Mouse (Mus musculus) cerebellum, adult 2 months (tissue): ENCODE measurements around the gene Ip6k3. TPM values are rescaled to one million over a fixed set of nuclear protein-coding genes. Genes with fewer than 3 reads are reported as not detected.

Experiments used
- DNase-seq, 2 experiments: peaks; one replicate each; pipeline ENCODE4 v3.0.0; 2021
- H3K27ac ChIP-seq: fragments of 200-500 bp; 2 replicates; pipeline ENCODE4 v1.5.1; 2012; ENCODE audit warnings: low read length, control low read depth, inconsistent platforms; ENCODE audit not compliant: insufficient read depth
- H3K27me3 ChIP-seq: fragments of 200-500 bp; 2 replicates; pipeline ENCODE4 v1.6.1; 2012; ENCODE audit warnings: inconsistent platforms, mild to moderate bottlenecking, low read length, moderate library complexity; ENCODE audit not compliant: control insufficient read depth, insufficient read depth
- H3K4me1 ChIP-seq: fragments of 200-500 bp; 2 replicates; pipeline ENCODE4 v1.6.1; 2011; ENCODE audit warnings: low read length; ENCODE audit not compliant: control insufficient read depth, insufficient read depth
- H3K4me3 ChIP-seq: fragments of 200-500 bp; replicated peaks from 2 replicates; pipeline ENCODE3; 2011; ENCODE audit warnings: mild to moderate bottlenecking, low read depth, low read length, control low read depth; ENCODE audit not compliant: insufficient read depth
- CTCF ChIP-seq: fragments of 200-500 bp; IDR thresholded peaks from 2 replicates; pipeline ENCODE4 v1.5.1; 2011; ENCODE audit warnings: low read depth, mild to moderate bottlenecking, control low read depth, low read length, moderate library complexity, borderline replicate concordance; ENCODE audit not compliant: insufficient read depth
- POLR2A ChIP-seq: fragments of 200-500 bp; IDR thresholded peaks from 2 replicates; pipeline ENCODE4 v1.6.1; 2011; ENCODE audit warnings: low read length, control low read depth, borderline replicate concordance; ENCODE audit not compliant: insufficient read depth
- WGBS: fragments of 180-500 bp; shearing (Covaris S2); methylation state at CpG from one replicate; pipeline ENCODE4 v1.1.7; 2018; 5-methylcytosine and 5-hydroxymethylcytosine counted together
- polyA plus RNA-seq: library from polyadenylated mRNA; depleted of rRNA; stranded (reverse); fragments of >200 nt; gene quantifications from 2 replicates; pipeline ENCODE4 v1.2.3, GENCODE M21; 2012

The Ip6k3 gene
- polyA plus RNA-seq, 1 experiment, result 1.4 TPM

DNA sequence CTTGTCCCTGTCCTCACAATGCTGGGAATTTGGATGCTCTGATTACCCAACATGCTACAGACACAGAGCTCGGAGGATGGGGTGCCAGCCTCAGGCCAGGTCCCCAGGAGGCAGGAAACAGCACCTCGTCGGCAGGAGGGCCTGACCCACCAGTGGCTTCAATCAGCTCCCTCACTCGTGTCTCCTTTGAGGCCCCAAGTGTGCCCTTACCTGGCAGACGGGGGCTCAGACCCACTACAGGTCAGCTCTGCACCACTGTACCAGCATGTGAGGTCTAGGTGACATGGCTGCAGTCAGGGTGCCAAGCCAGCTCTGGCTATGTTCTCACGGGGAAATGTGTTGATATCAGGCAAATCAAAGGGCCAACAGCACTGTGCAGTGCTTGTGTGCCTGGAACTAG lies 23.6 kb upstream of the Ip6k3 start:
- Histone ChIP-seq H3K27me3 (no peaks in the 10 kb centered on the region), H3K4me1 (peaks cover 70% of the 10 kb centered on the region), H3K27ac (no peak overlapping the region), H3K4me3 (no peak overlapping the region)
- WGBS, result 81% methylated on average over 6 of the region's 6 CpGs
- TF ChIP-seq CTCF, result no peak
- TF ChIP-seq POLR2A, result no peak
- DNase-seq, result no peak

DNA sequence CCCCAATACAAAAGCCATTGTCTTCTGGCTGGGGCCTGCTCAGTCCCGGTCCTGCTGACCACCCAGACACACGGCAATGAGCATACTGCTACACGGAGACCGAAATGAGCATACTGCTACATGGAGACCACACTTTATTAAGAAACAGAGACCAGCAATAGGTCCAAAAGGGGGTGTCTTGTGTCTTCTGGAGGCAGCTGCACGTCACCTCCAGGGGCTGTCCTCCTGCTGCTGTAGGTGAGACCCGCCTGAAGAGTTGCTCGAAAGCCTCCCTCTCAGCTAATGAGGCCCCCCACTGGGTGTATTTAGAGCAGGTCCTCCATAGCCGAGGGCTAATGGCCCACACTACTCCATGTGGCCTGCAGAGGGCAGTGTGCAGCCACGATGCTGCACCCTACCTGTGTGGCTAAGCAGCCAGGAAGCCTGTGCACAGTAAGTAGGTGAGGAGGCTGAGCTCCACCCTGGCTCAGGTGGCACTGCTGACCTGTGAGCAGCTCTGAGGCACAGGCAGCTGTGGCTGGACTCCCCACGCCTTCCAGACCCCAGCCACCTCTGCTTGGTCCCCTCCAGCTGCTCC lies 22.1 kb upstream of the Ip6k3 start:
- TF ChIP-seq POLR2A (no peak), CTCF (peak; percentile 98)
- DNase-seq, result peak; percentile 81 to 85
- no peaks in the 10 kb centered on the region for H3K27me3 ChIP-seq
- no peak overlapping the region for H3K4me3 ChIP-seq
- WGBS, result 46% methylated on average over 10 of the region's 10 CpGs
- no peak overlapping the region for H3K27ac ChIP-seq
- peaks cover 65% of the 10 kb centered on the region for H3K4me1 ChIP-seq

DNA sequence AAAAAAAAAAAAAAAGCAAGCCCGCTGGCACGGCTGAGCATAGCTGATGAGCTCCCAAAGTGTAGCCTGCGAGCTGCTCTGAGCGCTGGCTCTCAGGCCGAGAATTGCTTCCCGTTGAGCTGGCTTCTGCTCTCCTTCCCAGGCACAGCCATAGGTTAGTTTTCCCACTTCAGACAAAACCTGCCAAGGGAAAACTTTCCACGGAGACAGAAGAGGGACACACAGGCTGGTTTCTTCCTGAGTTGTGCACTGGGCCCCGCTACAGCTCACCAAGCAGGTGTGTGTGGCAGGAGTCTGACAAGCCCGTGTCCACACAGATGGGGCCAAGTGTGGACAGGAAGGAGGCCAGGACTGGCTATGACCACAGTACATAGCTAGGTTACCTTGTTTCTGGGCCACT lies 21.3 kb upstream of the Ip6k3 start:
- Histone ChIP-seq H3K4me1 (peaks cover 58% of the 10 kb centered on the region), H3K4me3 (no peak overlapping the region), H3K27me3 (no peaks in the 10 kb centered on the region), H3K27ac (no peak overlapping the region)
- WGBS, result 12% methylated on average over 9 of the region's 9 CpGs
- DNase-seq, result peak; percentile 57 to 63
- TF ChIP-seq CTCF (no peak), POLR2A (no peak)

DNA sequence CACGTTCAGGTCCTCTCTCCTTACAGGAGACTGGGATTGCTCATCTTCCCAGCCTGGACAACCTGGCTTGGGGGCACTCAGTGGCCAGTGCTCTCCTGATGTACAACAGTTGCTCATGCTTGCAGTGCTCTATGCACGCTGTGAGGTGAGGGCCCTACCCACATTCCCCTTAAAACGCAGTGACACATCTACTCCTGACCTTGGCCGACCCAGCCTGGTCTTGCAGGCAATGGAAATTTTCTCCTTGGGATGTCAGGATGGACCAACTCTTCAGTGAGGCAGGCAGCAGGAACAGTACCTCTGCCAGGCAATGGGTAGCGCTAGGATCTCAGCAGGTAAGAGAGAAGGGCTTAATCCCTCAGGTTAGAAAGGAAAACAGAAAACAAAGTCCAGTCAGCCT lies 19.5 kb upstream of the Ip6k3 start:
- Histone ChIP-seq H3K27ac (no peak overlapping the region), H3K27me3 (no peaks in the 10 kb centered on the region), H3K4me1 (peaks cover 60% of the 10 kb centered on the region), H3K4me3 (no peak overlapping the region)
- no peak for DNase-seq
- TF ChIP-seq CTCF (no peak), POLR2A (no peak)
- WGBS, result 84% methylated on average over 5 of the region's 5 CpGs

DNA sequence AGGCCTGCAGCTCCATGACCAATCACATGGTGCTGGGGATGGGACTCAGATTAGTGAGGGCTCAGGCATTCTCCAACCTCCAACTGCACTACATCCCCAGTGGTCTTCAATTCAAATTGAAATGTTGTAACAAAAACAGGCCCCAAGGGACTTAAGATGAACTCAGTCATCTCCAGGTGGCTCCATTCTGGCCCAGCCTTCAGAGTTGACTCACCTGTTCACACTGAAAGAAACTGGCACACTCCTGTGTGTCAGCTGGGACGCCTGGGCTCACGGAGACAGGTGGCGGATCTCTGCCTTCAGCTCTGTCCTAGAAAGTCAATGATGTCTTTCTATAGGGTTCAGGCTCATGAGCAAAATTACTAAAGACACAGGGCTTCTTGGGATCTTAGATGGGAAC lies 18.5 kb upstream of the Ip6k3 start:
- Histone ChIP-seq H3K4me1 (peaks cover 51% of the 10 kb centered on the region), H3K4me3 (no peak overlapping the region), H3K27me3 (no peaks in the 10 kb centered on the region), H3K27ac (no peak overlapping the region)
- 23% methylated on average over 3 of the region's 3 CpGs for WGBS
- TF ChIP-seq POLR2A (no peak), CTCF (no peak)
- DNase-seq, result peak in 1 of 2 experiments; percentile 46

DNA sequence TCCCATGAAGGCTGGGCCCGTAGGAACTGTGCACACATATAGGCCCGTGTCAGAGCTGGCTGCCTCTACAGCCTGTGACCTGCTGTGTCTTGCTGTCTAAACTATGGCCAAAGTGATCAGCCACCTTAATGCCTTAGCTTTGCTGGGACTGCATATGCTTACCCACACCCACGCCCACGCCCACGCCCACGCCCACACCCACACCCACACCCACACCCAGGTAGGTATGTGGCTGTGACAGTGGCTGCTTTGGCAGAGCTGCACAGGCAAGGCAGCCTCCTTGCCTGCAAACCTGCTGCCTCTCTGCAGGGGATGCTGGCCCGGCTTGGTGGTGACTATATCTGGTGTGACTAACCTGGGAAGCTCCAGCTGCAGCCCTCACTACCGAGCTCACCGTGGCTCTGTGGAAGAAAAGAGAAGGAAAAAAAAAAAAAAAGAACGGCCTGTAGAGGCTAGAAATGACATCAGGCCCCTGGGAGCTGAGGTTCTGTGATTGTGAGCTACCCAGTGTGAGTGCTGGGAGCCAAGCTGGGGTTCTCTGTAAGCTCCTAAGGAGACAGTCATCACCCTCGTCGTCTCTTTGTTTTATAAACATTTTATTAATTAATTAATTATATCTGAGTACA lies 16.2 kb upstream of the Ip6k3 start:
- peaks cover 31% of the 10 kb centered on the region for H3K4me1 ChIP-seq
- H3K4me3 ChIP-seq, result no peak overlapping the region
- peak in 1 of 2 experiments; percentile 30 for DNase-seq
- H3K27ac ChIP-seq, result no peak overlapping the region
- TF ChIP-seq CTCF, result no peak
- TF ChIP-seq POLR2A, result no peak
- WGBS, result 55% methylated on average over 12 of the region's 12 CpGs
- H3K27me3 ChIP-seq, result no peaks in the 10 kb centered on the region

DNA sequence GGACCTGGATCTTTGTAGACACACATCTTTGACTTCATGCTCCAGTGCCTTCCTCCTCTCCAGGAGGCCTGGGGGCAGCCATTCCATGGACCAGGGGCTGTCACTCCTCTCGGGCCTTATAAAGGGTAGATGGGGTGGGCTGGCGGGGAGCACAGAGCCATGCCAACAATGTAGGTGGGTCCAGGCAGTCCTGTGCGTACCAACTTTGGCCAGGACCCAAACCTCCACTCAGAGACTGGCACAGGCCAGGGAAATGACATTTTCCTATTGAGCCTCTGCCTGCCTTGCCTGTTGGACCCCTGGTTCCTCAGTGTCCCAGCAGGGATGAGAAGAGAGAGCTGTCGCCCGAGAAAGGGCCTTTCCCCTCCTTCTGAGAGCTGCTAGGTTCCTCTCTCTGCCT lies 14.8 kb upstream of the Ip6k3 start:
- TF ChIP-seq CTCF (no peak), POLR2A (no peak)
- Histone ChIP-seq H3K4me3 (no peak overlapping the region), H3K4me1 (peaks cover 22% of the 10 kb centered on the region), H3K27me3 (no peaks in the 10 kb centered on the region), H3K27ac (no peak overlapping the region)
- no peak for DNase-seq
- WGBS, result 64% methylated on average over 5 of the region's 5 CpGs

DNA sequence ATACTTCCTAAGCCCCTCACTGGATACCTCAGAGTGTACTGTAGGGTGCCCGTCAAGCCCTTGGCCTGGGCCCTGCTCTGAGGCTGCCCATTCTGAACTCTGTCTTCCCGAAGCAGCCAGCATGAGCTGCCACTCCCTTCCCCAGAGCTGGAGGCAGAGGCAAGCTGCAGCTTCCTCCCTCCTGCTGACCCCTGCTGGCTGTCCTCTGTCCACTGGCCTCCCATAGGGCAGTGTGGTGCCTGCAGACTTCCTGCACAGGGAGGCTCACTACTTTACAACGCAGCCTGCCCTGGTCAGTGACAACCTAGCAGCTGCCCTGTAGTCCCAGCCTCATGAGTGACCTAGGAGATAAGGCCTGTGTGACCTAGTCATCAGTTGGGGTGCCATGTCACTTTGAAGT lies 14.1 kb upstream of the Ip6k3 start:
- TF ChIP-seq CTCF, result no peak
- no peak for TF ChIP-seq POLR2A
- WGBS, result 69% methylated on average over 3 of the region's 3 CpGs
- H3K27ac ChIP-seq, result no peak overlapping the region
- no peak overlapping the region for H3K4me3 ChIP-seq
- peaks cover 17% of the 10 kb centered on the region for H3K4me1 ChIP-seq
- no peaks in the 10 kb centered on the region for H3K27me3 ChIP-seq
- DNase-seq, result no peak

DNA sequence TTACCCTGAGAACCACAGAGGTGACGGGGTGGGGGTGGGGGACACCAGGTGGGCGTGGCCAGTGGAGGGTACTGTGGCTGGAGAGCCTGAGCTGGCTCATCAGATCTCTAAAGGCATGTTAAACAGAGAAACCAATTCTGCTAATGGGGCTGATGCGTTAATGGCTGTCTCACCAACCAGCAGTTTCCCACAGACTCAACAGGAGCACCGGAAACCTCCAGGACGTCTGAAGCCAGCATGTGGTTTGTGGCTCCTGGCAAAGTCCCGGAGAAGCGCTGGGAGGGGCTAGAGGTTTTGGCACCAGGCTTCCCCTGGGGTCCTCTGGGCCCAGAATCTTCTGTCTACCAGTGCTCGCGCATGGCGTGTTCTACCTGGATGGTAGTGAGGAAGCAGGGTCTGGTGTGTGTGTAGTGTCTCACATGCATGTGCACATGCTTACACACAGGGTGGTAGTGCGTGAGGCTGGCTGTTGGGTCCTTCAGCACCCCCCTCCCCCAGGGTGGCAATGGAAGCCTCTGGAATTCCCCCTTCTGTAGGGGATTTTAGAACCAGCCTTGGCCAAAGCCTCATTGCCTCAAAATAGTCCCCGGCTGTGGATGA lies 12.2 kb upstream of the Ip6k3 start:
- Histone ChIP-seq H3K27ac (no peak overlapping the region), H3K4me1 (peaks cover 11% of the 10 kb centered on the region), H3K27me3 (no peaks in the 10 kb centered on the region), H3K4me3 (no peak overlapping the region)
- no peak for DNase-seq
- 75% methylated on average over 12 of the region's 12 CpGs for WGBS
- TF ChIP-seq CTCF (no peak), POLR2A (no peak)
